Mouse (Mus musculus): ENCODE results near the gene Vill.

Vill gene

DNA sequence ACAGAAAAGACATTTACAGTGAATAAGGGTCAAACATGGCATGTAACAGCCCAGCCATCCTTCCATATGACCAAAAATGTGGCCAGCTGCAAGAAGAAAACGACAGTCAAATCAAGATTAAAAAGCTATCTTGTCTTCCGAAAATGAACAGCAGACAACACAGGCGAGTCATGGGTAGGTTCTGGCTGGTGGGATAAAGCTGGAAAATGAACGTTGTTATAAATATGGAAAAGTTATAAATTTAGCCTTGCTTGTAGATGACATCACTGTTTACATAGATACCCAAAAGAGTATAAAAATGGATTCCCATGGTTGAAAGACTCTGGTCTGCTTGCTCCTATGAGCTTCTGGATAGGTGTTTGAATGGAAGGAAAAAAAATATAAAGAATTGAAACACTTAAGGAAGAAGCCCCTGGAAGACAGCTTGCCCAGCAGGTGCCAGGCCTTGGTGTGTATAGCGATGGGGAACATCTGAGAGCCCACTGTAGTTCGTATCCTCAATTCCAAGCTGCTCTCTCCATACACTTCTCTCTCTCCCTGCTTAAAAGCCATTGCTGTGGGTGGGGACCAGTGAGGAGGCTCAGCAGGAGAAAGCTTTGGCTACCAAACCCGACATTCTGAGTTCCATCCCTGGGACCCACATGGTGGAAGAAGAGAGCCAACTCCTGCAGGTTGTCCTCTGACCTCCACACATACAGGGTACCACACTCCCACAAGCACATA lies 35.6 kb upstream of the Vill start:
- Histone ChIP-seq H3K9me3 (ENCODE audit: low read length) (no peaks in the 10 kb centered on the region), H3K4me3 (replicated peaks; ENCODE audit: low read length) (no peak overlapping the region), H3K27me3 (ENCODE audit: insufficient read depth, low read length) (peaks cover 21% of the 10 kb centered on the region; the same call in 1 of the 2 replicates), H3K36me3 (ENCODE audit: insufficient read depth, low read length) (no peaks in the 10 kb centered on the region), H3K4me1 (replicated peaks; ENCODE audit: low read depth, low read length) (peaks cover 34% of the 10 kb centered on the region)
- TF ChIP-seq POU5F1 (IDR thresholded peaks at IDR 0.05; ENCODE audit: borderline replicate concordance, low read length), result no peak

DNA sequence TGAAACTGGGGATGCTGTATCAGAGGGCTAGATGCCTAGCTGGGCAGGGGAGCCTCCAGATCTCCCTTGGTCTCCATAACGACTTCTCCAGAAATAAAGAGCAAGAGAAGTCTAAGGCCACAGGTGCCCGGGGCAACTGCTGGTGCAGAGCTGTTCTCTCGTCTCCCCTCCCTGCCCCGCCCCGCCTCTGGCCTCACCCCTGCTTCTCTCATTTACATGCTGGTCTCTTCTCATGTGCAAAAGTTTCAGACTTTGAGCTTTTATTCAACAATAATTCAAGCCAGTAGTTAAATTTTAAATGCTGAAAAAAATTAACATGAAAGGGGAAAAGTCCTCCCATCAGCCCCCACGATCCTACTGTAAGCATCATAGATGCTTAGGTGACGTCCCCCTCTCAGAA lies 30.8 kb upstream of the Vill start:
- TF ChIP-seq CTCF (conservative IDR thresholded peaks at IDR 0.05; ENCODE audit: low read length) (no peak), POU5F1 (IDR thresholded peaks at IDR 0.05; ENCODE audit: borderline replicate concordance, low read length) (no peak), NANOG (IDR thresholded peaks at IDR 0.05; ENCODE audit: borderline replicate concordance, low read length) (no peak)
- Histone ChIP-seq H3K9me3 (ENCODE audit: low read length) (no peaks in the 10 kb centered on the region), H3K36me3 (ENCODE audit: insufficient read depth, low read length) (no peaks in the 10 kb centered on the region), H3K4me1 (replicated peaks; ENCODE audit: low read depth, low read length) (peaks cover 51% of the 10 kb centered on the region), H3K4me3 (replicated peaks; ENCODE audit: low read length) (peak overlapping the region; percentile 5; the same call in 1 of the 2 replicates), H3K27me3 (ENCODE audit: insufficient read depth, low read length) (peaks cover 5% of the 10 kb centered on the region; the same call in 1 of the 2 replicates)

DNA sequence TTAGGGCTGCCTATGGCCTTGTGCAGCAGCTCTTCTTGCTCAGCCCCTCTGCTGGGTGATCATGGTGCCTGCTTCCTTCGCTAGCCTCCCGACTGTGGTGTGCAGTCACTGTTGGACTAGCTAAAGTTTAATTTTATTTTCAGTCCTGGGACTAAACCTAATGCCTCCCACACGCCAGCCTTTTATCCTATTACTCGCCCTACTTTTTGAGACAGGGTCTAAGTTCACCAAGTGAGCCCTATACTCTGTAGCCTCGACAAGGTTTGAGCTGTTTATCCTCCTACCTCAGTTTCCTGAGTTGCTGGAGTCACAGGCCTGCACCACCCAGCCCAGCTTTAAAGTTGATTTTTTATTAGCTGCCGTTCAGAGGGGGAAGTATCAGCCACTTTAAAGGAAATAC lies 27.3 kb upstream of the Vill start:
- no peaks in the 10 kb centered on the region for H3K36me3 ChIP-seq (ENCODE audit: insufficient read depth, low read length)
- no peak for TF ChIP-seq NANOG (IDR thresholded peaks at IDR 0.05; ENCODE audit: borderline replicate concordance, low read length)
- no peak for TF ChIP-seq POU5F1 (IDR thresholded peaks at IDR 0.05; ENCODE audit: borderline replicate concordance, low read length)
- TF ChIP-seq CTCF (conservative IDR thresholded peaks at IDR 0.05; ENCODE audit: low read length), result no peak
- no peak overlapping the region for H3K4me3 ChIP-seq (replicated peaks; ENCODE audit: low read length)
- H3K9me3 ChIP-seq (ENCODE audit: low read length), result no peaks in the 10 kb centered on the region
- peaks cover 3% of the 10 kb centered on the region; the same call in 1 of the 2 replicates for H3K27me3 ChIP-seq (ENCODE audit: insufficient read depth, low read length)
- H3K4me1 ChIP-seq (replicated peaks; ENCODE audit: low read depth, low read length), result peaks cover 40% of the 10 kb centered on the region

DNA sequence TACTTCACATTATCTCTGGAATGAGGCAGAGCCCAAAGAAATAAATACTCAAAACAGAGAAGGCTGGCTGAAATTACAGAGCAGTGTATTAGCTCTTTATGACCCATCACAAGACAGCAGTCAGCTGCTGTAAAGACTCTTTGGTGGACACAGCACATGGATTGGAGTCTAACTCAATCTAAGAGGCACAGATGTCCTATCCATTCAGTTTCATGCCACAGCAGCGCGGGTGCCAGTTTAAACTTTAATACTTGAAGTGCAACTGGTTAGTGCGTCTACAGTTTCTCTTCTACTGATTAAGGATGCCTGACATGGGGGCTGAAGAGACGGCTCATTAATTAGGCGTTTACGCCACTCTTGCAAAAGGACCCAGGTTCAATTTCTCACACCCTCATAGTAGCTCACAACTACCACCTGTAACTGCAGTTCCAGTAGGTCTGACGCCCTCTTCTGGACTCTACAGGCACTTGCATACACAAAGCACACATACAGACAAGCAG lies 26.7 kb upstream of the Vill start:
- Histone ChIP-seq H3K36me3 (ENCODE audit: insufficient read depth, low read length) (no peaks in the 10 kb centered on the region), H3K27me3 (ENCODE audit: insufficient read depth, low read length) (peaks cover 2% of the 10 kb centered on the region; the same call in 1 of the 2 replicates), H3K4me3 (replicated peaks; ENCODE audit: low read length) (no peak overlapping the region), H3K4me1 (replicated peaks; ENCODE audit: low read depth, low read length) (peaks cover 34% of the 10 kb centered on the region), H3K9me3 (ENCODE audit: low read length) (no peaks in the 10 kb centered on the region)
- peak; percentile 34; the same call in 1 of the 2 replicates for TF ChIP-seq CTCF (conservative IDR thresholded peaks at IDR 0.05; ENCODE audit: low read length)
- no peak for TF ChIP-seq POU5F1 (IDR thresholded peaks at IDR 0.05; ENCODE audit: borderline replicate concordance, low read length)
- no peak for TF ChIP-seq NANOG (IDR thresholded peaks at IDR 0.05; ENCODE audit: borderline replicate concordance, low read length)

DNA sequence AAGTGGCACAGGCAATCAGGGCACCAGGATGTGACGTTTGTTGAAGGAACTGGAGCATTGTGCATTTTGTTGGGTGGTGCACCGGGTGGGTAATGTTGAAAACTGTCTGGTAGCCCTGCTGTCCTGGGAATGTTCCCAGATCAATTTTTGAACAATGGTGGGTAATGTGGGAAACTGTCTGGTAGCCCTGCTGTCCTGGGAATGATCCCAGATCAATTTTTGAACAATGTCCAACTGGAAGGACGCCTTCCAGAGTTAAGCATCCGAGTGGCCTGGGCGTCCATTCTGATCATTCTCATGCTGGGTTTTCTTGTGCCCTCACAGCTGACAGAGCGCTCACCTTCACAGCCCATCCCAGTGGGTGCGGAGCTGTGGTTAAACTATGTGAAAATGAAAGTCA lies 25.2 kb upstream of the Vill start:
- no peak for TF ChIP-seq CTCF (conservative IDR thresholded peaks at IDR 0.05; ENCODE audit: low read length)
- TF ChIP-seq POU5F1 (IDR thresholded peaks at IDR 0.05; ENCODE audit: borderline replicate concordance, low read length), result no peak
- no peak for TF ChIP-seq NANOG (IDR thresholded peaks at IDR 0.05; ENCODE audit: borderline replicate concordance, low read length)
- Histone ChIP-seq H3K36me3 (ENCODE audit: insufficient read depth, low read length) (no peaks in the 10 kb centered on the region), H3K27me3 (ENCODE audit: insufficient read depth, low read length) (peaks cover 14% of the 10 kb centered on the region), H3K9me3 (ENCODE audit: low read length) (no peaks in the 10 kb centered on the region), H3K4me3 (replicated peaks; ENCODE audit: low read length) (no peak overlapping the region), H3K4me1 (replicated peaks; ENCODE audit: low read depth, low read length) (peaks cover 30% of the 10 kb centered on the region)

DNA sequence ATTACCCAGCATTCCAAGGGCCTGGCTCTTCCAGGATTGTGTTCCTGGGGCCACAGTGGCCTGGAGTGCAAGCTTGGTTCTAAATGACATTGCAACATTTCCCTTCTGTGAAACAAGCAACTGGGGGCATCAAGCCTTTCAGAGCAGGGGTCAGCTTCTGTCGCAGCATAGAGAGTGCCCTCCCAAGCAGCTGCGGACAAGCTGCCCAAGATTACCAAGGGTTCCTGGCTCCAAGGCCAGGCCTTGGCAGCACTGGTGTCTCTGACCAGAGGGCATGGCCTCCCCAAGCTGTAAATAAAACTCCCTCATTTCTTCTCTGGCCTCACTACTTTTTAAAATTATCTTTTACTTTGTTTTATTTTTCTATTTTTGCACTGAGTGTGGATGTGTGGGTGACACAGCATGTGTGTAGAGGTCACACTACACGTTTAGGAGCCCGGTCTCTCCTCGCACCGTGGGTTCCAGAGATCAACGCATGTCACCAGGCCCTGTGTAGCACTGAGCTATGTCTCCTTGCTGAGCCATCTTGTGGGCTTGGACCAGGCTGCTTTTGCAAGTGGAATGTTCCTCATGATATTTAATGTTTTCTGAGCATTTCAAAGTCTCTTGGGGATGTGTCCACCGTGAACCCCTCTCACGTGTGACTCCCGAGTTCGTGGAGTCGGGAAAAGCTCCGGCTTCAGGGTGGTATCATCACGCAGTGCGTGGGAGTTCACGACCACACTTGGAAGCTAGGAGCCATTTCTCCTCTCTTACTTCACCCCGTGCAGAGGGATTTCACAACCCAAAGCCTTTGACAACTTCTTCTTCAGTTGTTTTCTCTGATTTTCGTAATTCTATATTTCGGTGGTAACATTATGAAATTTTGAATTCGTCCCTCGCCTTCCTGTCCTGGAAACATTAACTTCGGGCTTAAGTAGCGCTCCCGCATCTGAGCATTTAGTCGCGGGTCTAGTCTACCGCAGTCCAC lies 24.1 kb upstream of the Vill start:
- peaks cover 22% of the 10 kb centered on the region for H3K27me3 ChIP-seq (ENCODE audit: insufficient read depth, low read length)
- TF ChIP-seq NANOG (IDR thresholded peaks at IDR 0.05; ENCODE audit: borderline replicate concordance, low read length) (no peak), POU5F1 (IDR thresholded peaks at IDR 0.05; ENCODE audit: borderline replicate concordance, low read length) (no peak), CTCF (conservative IDR thresholded peaks at IDR 0.05; ENCODE audit: low read length) (no peak)

DNA sequence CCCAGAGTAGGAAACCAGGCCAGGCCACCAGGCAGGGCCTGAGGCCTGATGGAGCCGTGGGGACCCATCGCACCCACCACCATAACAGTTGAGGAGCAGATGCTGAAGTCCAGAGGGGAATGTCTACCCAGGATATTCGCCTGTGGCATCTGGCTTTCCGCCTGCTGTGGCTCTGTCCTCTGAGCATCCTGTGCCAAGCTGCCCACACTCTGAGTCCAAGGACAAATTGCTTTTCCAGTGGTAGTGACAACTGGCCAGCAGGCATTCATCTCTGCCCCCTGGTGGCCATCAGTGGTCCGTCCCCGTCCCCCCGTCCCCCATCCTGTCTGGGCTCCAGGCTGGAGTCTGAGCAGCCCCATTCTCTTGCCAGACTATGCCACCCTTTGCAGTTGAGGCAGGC lies 23.0 kb upstream of the Vill start:
- no peaks in the 10 kb centered on the region for H3K36me3 ChIP-seq (ENCODE audit: insufficient read depth, low read length)
- H3K9me3 ChIP-seq (ENCODE audit: low read length), result no peaks in the 10 kb centered on the region
- TF ChIP-seq CTCF (conservative IDR thresholded peaks at IDR 0.05; ENCODE audit: low read length) (peak; percentile 58), NANOG (IDR thresholded peaks at IDR 0.05; ENCODE audit: borderline replicate concordance, low read length) (no peak), POU5F1 (IDR thresholded peaks at IDR 0.05; ENCODE audit: borderline replicate concordance, low read length) (no peak)
- peaks cover 31% of the 10 kb centered on the region for H3K27me3 ChIP-seq (ENCODE audit: insufficient read depth, low read length)
- peaks cover 33% of the 10 kb centered on the region for H3K4me1 ChIP-seq (replicated peaks; ENCODE audit: low read depth, low read length)
- H3K4me3 ChIP-seq (replicated peaks; ENCODE audit: low read length), result no peak overlapping the region

More for the DNA sequence above, 24.1 kb upstream of the Vill start:
- Histone ChIP-seq H3K36me3 (ENCODE audit: insufficient read depth, low read length) (no peaks in the 10 kb centered on the region), H3K4me1 (replicated peaks; ENCODE audit: low read depth, low read length) (peaks cover 34% of the 10 kb centered on the region), H3K9me3 (ENCODE audit: low read length) (no peaks in the 10 kb centered on the region), H3K4me3 (replicated peaks; ENCODE audit: low read length) (no peak overlapping the region)

DNA sequence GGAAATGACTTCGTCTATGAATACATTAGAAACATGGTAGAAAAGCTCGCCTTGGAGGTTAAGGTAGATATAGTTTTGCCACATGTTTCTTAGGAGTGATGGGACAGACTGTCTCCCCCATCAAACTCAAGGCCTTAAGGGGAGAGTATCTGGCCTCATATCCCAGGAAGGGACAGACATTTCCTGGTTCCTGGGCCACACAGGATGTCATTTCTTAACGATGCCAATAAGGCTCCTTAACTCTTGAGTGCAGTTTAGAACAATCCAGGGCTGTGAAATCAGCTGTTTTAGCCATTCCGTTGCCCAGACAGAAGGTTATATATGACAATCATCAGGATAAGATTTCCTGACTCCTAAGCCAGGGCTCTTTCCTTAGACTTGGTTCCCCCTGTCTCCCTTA lies 21.5 kb upstream of the Vill start:
- Histone ChIP-seq H3K4me1 (replicated peaks; ENCODE audit: low read depth, low read length) (peaks cover 39% of the 10 kb centered on the region), H3K4me3 (replicated peaks; ENCODE audit: low read length) (no peak overlapping the region), H3K36me3 (ENCODE audit: insufficient read depth, low read length) (no peaks in the 10 kb centered on the region), H3K27me3 (ENCODE audit: insufficient read depth, low read length) (peaks cover 37% of the 10 kb centered on the region), H3K9me3 (ENCODE audit: low read length) (no peaks in the 10 kb centered on the region)
- TF ChIP-seq NANOG (IDR thresholded peaks at IDR 0.05; ENCODE audit: borderline replicate concordance, low read length), result no peak
- TF ChIP-seq POU5F1 (IDR thresholded peaks at IDR 0.05; ENCODE audit: borderline replicate concordance, low read length), result no peak
- TF ChIP-seq CTCF (conservative IDR thresholded peaks at IDR 0.05; ENCODE audit: low read length), result no peak
